Mouse (Mus musculus) lung, embryonic 14.5 days (tissue): Measurements from ENCODE around the gene Bcl2l11. TPM values are rescaled to one million over a fixed set of nuclear protein-coding genes. Genes with fewer than 3 reads are reported as not detected.

ENCODE experiments used
- ATAC-seq: fragments of 200-750 bp; cut with Nextera tagmentation; 2 replicates; pipeline ENCODE4 v1.8.0; 2017; ENCODE audit warnings: mild to moderate bottlenecking, moderate TSS enrichment, moderate library complexity; ENCODE audit not compliant: insufficient read depth
- DNase-seq: peaks from one replicate; pipeline ENCODE4 v3.0.0-alpha.2; 2015
- H3K27ac ChIP-seq: fragments of 300-500 bp; sonication (generic); 2 replicates; pipeline ENCODE4 v1.5.1; 2014; ENCODE audit warnings: low read depth, mild to moderate bottlenecking, moderate library complexity
- H3K27me3 ChIP-seq: fragments of 300-500 bp; sonication (generic); 2 replicates; pipeline ENCODE4 v1.6.1; 2014; ENCODE audit warnings: low read length, control low read depth; ENCODE audit not compliant: insufficient read depth
- H3K36me3 ChIP-seq: fragments of 300-500 bp; sonication (generic); 2 replicates; pipeline ENCODE4 v1.6.1; 2014; ENCODE audit warnings: control low read depth; ENCODE audit not compliant: insufficient read depth
- H3K4me1 ChIP-seq: fragments of 300-500 bp; sonication (generic); 2 replicates; pipeline ENCODE4 v1.6.1; 2014; ENCODE audit warnings: antibody characterized with exemption, control low read depth; ENCODE audit not compliant: insufficient read depth
- H3K4me2 ChIP-seq: fragments of 300-500 bp; sonication (generic); 2 replicates; pipeline ENCODE4 v1.6.1; 2014; ENCODE audit warnings: mild to moderate bottlenecking
- H3K4me3 ChIP-seq: fragments of 300-500 bp; sonication (generic); 2 replicates; pipeline ENCODE4 v1.5.1; 2014; ENCODE audit warnings: low read depth, low read length
- H3K9ac ChIP-seq: fragments of 300-500 bp; sonication (generic); 2 replicates; pipeline ENCODE4 v1.6.1; 2014
- H3K9me3 ChIP-seq: fragments of 300-500 bp; sonication (generic); 2 replicates; pipeline ENCODE4 v1.6.1; 2016; ENCODE audit warnings: low read depth, low read length, control low read depth
- CTCF ChIP-seq: IDR thresholded peaks from 2 replicates; pipeline ENCODE4 v1.5.1; 2016; ENCODE audit warnings: antibody characterized with exemption, low read depth
- WGBS: fragments of 180-500 bp; shearing (Covaris S2); extraction: QIAGEN DNeasy Blood & Tissue Kit; methylation state at CpG from one replicate; pipeline ENCODE4 v1.1.7; 2014; 5-methylcytosine and 5-hydroxymethylcytosine counted together
- polyA plus RNA-seq: library from polyadenylated mRNA; unstranded; fragments of >200 nt; fragmentation: Nextera tagmentation; extraction: Ambion mirVana; gene quantifications from 2 replicates; pipeline ENCODE4 v1.2.1, GENCODE M21; 2014

Bcl2l11 gene
- polyA plus RNA-seq, 1 experiment from 2014 or later, result 27.9 TPM

GRCm38 (mm10) chr2:128086301-128086886, 39.4 kb upstream of the Bcl2l11 start:
- no peak for TF ChIP-seq CTCF
- peak; percentile 13 for DNase-seq
- no peak overlapping the region for H3K9ac ChIP-seq
- H3K27me3 ChIP-seq, result no peaks in the 10 kb centered on the region
- WGBS, result 46% methylated on average over 14 of the region's 14 CpGs
- no peaks in the 10 kb centered on the region for H3K4me1 ChIP-seq
- no peak for ATAC-seq
- no peaks in the 10 kb centered on the region for H3K36me3 ChIP-seq
- no peak overlapping the region for H3K4me2 ChIP-seq
- H3K27ac ChIP-seq, result no peak overlapping the region
- no peaks in the 10 kb centered on the region for H3K9me3 ChIP-seq
- no peak overlapping the region for H3K4me3 ChIP-seq

GRCm38 (mm10) chr2:128086996-128087526, 38.8 kb upstream of the Bcl2l11 start:
- Histone ChIP-seq H3K9me3 (no peaks in the 10 kb centered on the region), H3K27me3 (no peaks in the 10 kb centered on the region), H3K27ac (no peak overlapping the region), H3K4me3 (no peak overlapping the region), H3K9ac (no peak overlapping the region), H3K36me3 (no peaks in the 10 kb centered on the region), H3K4me2 (no peak overlapping the region), H3K4me1 (no peaks in the 10 kb centered on the region)
- TF ChIP-seq CTCF, result no peak
- ATAC-seq, result no peak
- peak; percentile 13 for DNase-seq
- WGBS, result 60% methylated on average over 7 of the region's 7 CpGs

GRCm38 (mm10) chr2:128087798-128088545, 37.9 kb upstream of the Bcl2l11 start:
- H3K27ac ChIP-seq, result no peak overlapping the region
- H3K27me3 ChIP-seq, result no peaks in the 10 kb centered on the region
- DNase-seq, result no peak
- H3K4me1 ChIP-seq, result no peaks in the 10 kb centered on the region
- no peak overlapping the region for H3K9ac ChIP-seq
- no peaks in the 10 kb centered on the region for H3K36me3 ChIP-seq
- ATAC-seq, result no peak
- H3K4me2 ChIP-seq, result no peak overlapping the region
- no peak overlapping the region for H3K4me3 ChIP-seq
- H3K9me3 ChIP-seq, result no peaks in the 10 kb centered on the region
- TF ChIP-seq CTCF, result no peak
- 64% methylated on average over 8 of the region's 8 CpGs for WGBS

- no peaks in the 10 kb centered on the region for H3K9me3 ChIP-seq
- WGBS, result 86% methylated on average over 6 of the region's 6 CpGs
- H3K27ac ChIP-seq, result no peak overlapping the region
- H3K36me3 ChIP-seq, result no peaks in the 10 kb centered on the region
- H3K27me3 ChIP-seq, result no peaks in the 10 kb centered on the region
- TF ChIP-seq CTCF, result no peak
- no peak overlapping the region for H3K4me2 ChIP-seq
- H3K4me3 ChIP-seq, result no peak overlapping the region
- H3K4me1 ChIP-seq, result no peaks in the 10 kb centered on the region; the same call in 1 of the 2 replicates
- DNase-seq (no peak), ATAC-seq (no peak)
- H3K9ac ChIP-seq, result no peak overlapping the region
These were observed 35.5 kb upstream of the Bcl2l11 start for GRCm38 (mm10) chr2:128090283-128090885.

GRCm38 (mm10) chr2:128091431-128092369, 34.1 kb upstream of the Bcl2l11 start:
- Histone ChIP-seq H3K36me3 (no peaks in the 10 kb centered on the region), H3K4me2 (no peak overlapping the region), H3K9me3 (no peaks in the 10 kb centered on the region), H3K27ac (no peak overlapping the region), H3K4me1 (no peaks in the 10 kb centered on the region; the same call in 1 of the 2 replicates), H3K9ac (no peak overlapping the region), H3K4me3 (no peak overlapping the region), H3K27me3 (no peaks in the 10 kb centered on the region)
- WGBS, result 75% methylated on average over 11 of the region's 11 CpGs
- DNase-seq (no peak), ATAC-seq (no peak)
- no peak for TF ChIP-seq CTCF

GRCm38 (mm10) chr2:128092451-128092850, 33.4 kb upstream of the Bcl2l11 start:
- no peak for ATAC-seq
- no peak overlapping the region for H3K9ac ChIP-seq
- WGBS, result 90% methylated on average over 2 of the region's 2 CpGs
- H3K27ac ChIP-seq, result no peak overlapping the region
- no peaks in the 10 kb centered on the region for H3K27me3 ChIP-seq
- no peak overlapping the region for H3K4me2 ChIP-seq
- no peak for DNase-seq
- no peaks in the 10 kb centered on the region for H3K36me3 ChIP-seq
- H3K4me3 ChIP-seq, result no peak overlapping the region
- no peaks in the 10 kb centered on the region; the same call in 1 of the 2 replicates for H3K4me1 ChIP-seq
- no peak for TF ChIP-seq CTCF
- H3K9me3 ChIP-seq, result no peaks in the 10 kb centered on the region
